Mouse (Mus musculus): ENCODE results near the gene Bod1. TPM values are rescaled to one million over a fixed set of nuclear protein-coding genes. Genes with fewer than 3 reads are reported as not detected.

The Bod1 gene
- polyA plus RNA-seq, 1 experiment from 2014 or later, result 123 TPM

GRCm38 (mm10) chr11:31657168-31657805 is 14.4 kb downstream of the Bod1 start:
- no peak overlapping the region for H3K4me2 ChIP-seq (ENCODE audit: low read length)
- no peaks in the 10 kb centered on the region for H3K27me3 ChIP-seq (replicated peaks; ENCODE audit: control insufficient read depth, insufficient read depth, low read length)
- ATAC-seq, result no peak
- H3K9me3 ChIP-seq (ENCODE audit: control insufficient read depth, low read length), result no peaks in the 10 kb centered on the region
- H3K27ac ChIP-seq (ENCODE audit: low read depth, low read length), result no peak overlapping the region
- H3K9ac ChIP-seq (ENCODE audit: low read depth, low read length), result no peak overlapping the region
- no peaks in the 10 kb centered on the region for H3K4me1 ChIP-seq (ENCODE audit: control insufficient read depth, insufficient read depth, low read depth, low read length)
- 66% methylated on average over 5 of the region's 5 CpGs for WGBS
- no peak overlapping the region for H3K4me3 ChIP-seq (ENCODE audit: low read length)
- H3K36me3 ChIP-seq (ENCODE audit: control insufficient read depth, insufficient read depth, low read length), result peaks cover 3% of the 10 kb centered on the region; the same call in 1 of the 2 replicates

- 71% methylated on average over 2 of the region's 2 CpGs for WGBS
- Histone ChIP-seq H3K27ac (ENCODE audit: low read depth, low read length) (no peak overlapping the region), H3K27me3 (replicated peaks; ENCODE audit: control insufficient read depth, insufficient read depth, low read length) (no peaks in the 10 kb centered on the region), H3K4me2 (ENCODE audit: low read length) (no peak overlapping the region), H3K36me3 (ENCODE audit: control insufficient read depth, insufficient read depth, low read length) (no peaks in the 10 kb centered on the region), H3K4me3 (ENCODE audit: low read length) (no peak overlapping the region), H3K4me1 (ENCODE audit: control insufficient read depth, insufficient read depth, low read depth, low read length) (no peaks in the 10 kb centered on the region), H3K9ac (ENCODE audit: low read depth, low read length) (no peak overlapping the region), H3K9me3 (ENCODE audit: control insufficient read depth, low read length) (no peaks in the 10 kb centered on the region)
- no peak for ATAC-seq
Measured at GRCm38 (mm10) chr11:31649507-31649906, 22.2 kb downstream of the Bod1 start.

DNA sequence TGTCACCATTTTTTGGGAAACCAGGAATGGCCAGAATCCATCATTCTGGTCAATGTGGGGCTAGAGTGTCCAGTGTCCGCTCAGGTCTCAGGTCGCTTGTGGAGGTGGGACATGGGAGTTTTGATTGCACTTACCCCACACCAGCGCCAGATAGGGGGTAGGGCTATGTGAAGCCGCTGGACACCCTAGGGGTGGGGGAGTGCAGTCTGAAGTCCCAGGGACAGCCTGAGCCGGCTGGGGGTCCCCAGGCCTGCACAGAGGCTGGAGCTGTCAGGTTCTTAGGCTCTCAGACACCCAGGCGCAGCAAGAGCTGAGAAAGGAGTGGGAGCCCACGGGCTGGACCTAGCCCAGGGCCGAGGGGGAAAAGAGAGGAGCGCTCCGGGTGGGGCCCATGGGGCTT is 24.4 kb downstream of the Bod1 start:
- Histone ChIP-seq H3K4me2 (ENCODE audit: low read length) (no peak overlapping the region), H3K4me3 (ENCODE audit: low read length) (no peak overlapping the region), H3K27me3 (replicated peaks; ENCODE audit: control insufficient read depth, insufficient read depth, low read length) (no peaks in the 10 kb centered on the region), H3K4me1 (ENCODE audit: control insufficient read depth, insufficient read depth, low read depth, low read length) (no peaks in the 10 kb centered on the region), H3K27ac (ENCODE audit: low read depth, low read length) (no peak overlapping the region), H3K9me3 (ENCODE audit: control insufficient read depth, low read length) (no peaks in the 10 kb centered on the region), H3K9ac (ENCODE audit: low read depth, low read length) (no peak overlapping the region), H3K36me3 (ENCODE audit: control insufficient read depth, insufficient read depth, low read length) (no peaks in the 10 kb centered on the region)
- 89% methylated on average over 10 of the region's 10 CpGs for WGBS
- no peak for ATAC-seq

- Histone ChIP-seq H3K9ac (ENCODE audit: low read depth, low read length) (no peak overlapping the region), H3K4me1 (ENCODE audit: control insufficient read depth, insufficient read depth, low read depth, low read length) (no peaks in the 10 kb centered on the region), H3K36me3 (ENCODE audit: control insufficient read depth, insufficient read depth, low read length) (no peaks in the 10 kb centered on the region), H3K27me3 (replicated peaks; ENCODE audit: control insufficient read depth, insufficient read depth, low read length) (no peaks in the 10 kb centered on the region), H3K4me3 (ENCODE audit: low read length) (no peak overlapping the region), H3K27ac (ENCODE audit: low read depth, low read length) (no peak overlapping the region), H3K9me3 (ENCODE audit: control insufficient read depth, low read length) (no peaks in the 10 kb centered on the region), H3K4me2 (ENCODE audit: low read length) (no peak overlapping the region)
- ATAC-seq, result no peak
- 80% methylated on average over 1 of the region's 1 CpGs for WGBS
Measured at GRCm38 (mm10) chr11:31646571-31646970, 25.1 kb downstream of the Bod1 start.

GRCm38 (mm10) chr11:31643120-31643519 is 28.6 kb downstream of the Bod1 start:
- peak; percentile 38; the same call in 1 of the 2 replicates for ATAC-seq
- 66% methylated on average over 6 of the region's 6 CpGs for WGBS
- Histone ChIP-seq H3K4me1 (ENCODE audit: control insufficient read depth, insufficient read depth, low read depth, low read length) (no peaks in the 10 kb centered on the region), H3K4me3 (ENCODE audit: low read length) (no peak overlapping the region), H3K9me3 (ENCODE audit: control insufficient read depth, low read length) (no peaks in the 10 kb centered on the region), H3K9ac (ENCODE audit: low read depth, low read length) (no peak overlapping the region), H3K36me3 (ENCODE audit: control insufficient read depth, insufficient read depth, low read length) (no peaks in the 10 kb centered on the region), H3K27ac (ENCODE audit: low read depth, low read length) (no peak overlapping the region), H3K4me2 (ENCODE audit: low read length) (no peak overlapping the region), H3K27me3 (replicated peaks; ENCODE audit: control insufficient read depth, insufficient read depth, low read length) (no peaks in the 10 kb centered on the region)

DNA sequence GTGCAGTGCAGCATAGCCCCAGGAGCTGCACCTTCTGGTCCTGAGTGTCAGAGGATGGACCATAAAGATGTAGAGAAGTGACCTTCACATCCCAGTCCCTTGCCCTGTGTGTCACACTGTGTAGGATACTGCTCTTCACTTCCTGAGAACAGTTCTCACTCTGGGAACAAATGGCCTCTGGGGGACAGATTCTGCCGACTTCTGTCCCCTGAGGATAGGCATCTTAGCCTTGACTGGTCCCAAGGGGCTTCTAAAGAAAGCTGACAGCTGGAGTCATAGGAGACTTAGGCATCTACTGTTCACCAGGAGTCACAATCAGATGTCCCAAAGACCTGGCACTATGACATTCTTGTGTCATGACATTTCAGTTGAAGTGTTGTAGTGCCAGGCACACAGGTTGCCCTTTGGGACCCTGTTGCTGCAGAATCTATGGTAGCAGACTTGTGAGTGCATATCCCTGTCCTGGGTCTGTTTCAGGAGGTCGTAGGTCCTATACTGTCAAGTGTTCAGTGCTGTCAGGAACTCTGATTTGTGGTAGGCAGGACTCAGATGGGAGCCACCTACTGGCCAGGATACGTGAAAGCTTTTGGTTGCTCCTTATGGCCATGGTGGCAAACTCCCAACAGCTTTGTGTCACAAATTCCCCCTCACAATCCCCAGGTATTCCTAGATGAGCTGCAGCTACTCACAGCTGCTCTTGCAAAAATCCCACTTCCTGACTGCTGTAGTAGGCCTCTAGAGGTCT is 30.4 kb downstream of the Bod1 start:
- H3K9ac ChIP-seq (ENCODE audit: low read depth, low read length), result no peak overlapping the region
- 56% methylated on average over 3 of the region's 3 CpGs for WGBS
- no peaks in the 10 kb centered on the region for H3K9me3 ChIP-seq (ENCODE audit: control insufficient read depth, low read length)
- no peaks in the 10 kb centered on the region for H3K36me3 ChIP-seq (ENCODE audit: control insufficient read depth, insufficient read depth, low read length)
- H3K4me1 ChIP-seq (ENCODE audit: control insufficient read depth, insufficient read depth, low read depth, low read length), result no peaks in the 10 kb centered on the region
- H3K4me3 ChIP-seq (ENCODE audit: low read length), result no peak overlapping the region
- no peaks in the 10 kb centered on the region for H3K27me3 ChIP-seq (replicated peaks; ENCODE audit: control insufficient read depth, insufficient read depth, low read length)
- ATAC-seq, result no peak
- H3K27ac ChIP-seq (ENCODE audit: low read depth, low read length), result no peak overlapping the region
- no peak overlapping the region for H3K4me2 ChIP-seq (ENCODE audit: low read length)

GRCm38 (mm10) chr11:31640187-31640586 is 31.5 kb downstream of the Bod1 start:
- Histone ChIP-seq H3K9me3 (ENCODE audit: control insufficient read depth, low read length) (no peaks in the 10 kb centered on the region), H3K36me3 (ENCODE audit: control insufficient read depth, insufficient read depth, low read length) (no peaks in the 10 kb centered on the region), H3K4me1 (ENCODE audit: control insufficient read depth, insufficient read depth, low read depth, low read length) (no peaks in the 10 kb centered on the region), H3K4me2 (ENCODE audit: low read length) (no peak overlapping the region), H3K27ac (ENCODE audit: low read depth, low read length) (no peak overlapping the region), H3K4me3 (ENCODE audit: low read length) (no peak overlapping the region), H3K27me3 (replicated peaks; ENCODE audit: control insufficient read depth, insufficient read depth, low read length) (no peaks in the 10 kb centered on the region), H3K9ac (ENCODE audit: low read depth, low read length) (no peak overlapping the region)
- 76% methylated on average over 5 of the region's 5 CpGs for WGBS
- no peak for ATAC-seq

- Histone ChIP-seq H3K4me2 (ENCODE audit: low read length) (no peak overlapping the region), H3K36me3 (ENCODE audit: control insufficient read depth, insufficient read depth, low read length) (no peaks in the 10 kb centered on the region), H3K27me3 (replicated peaks; ENCODE audit: control insufficient read depth, insufficient read depth, low read length) (no peaks in the 10 kb centered on the region), H3K27ac (ENCODE audit: low read depth, low read length) (no peak overlapping the region), H3K4me3 (ENCODE audit: low read length) (no peak overlapping the region), H3K9me3 (ENCODE audit: control insufficient read depth, low read length) (no peaks in the 10 kb centered on the region), H3K9ac (ENCODE audit: low read depth, low read length) (no peak overlapping the region), H3K4me1 (ENCODE audit: control insufficient read depth, insufficient read depth, low read depth, low read length) (no peaks in the 10 kb centered on the region)
- ATAC-seq, result peak; percentile 87
- 28% methylated on average over 10 of the region's 10 CpGs for WGBS
Measured at GRCm38 (mm10) chr11:31637788-31638373, 33.8 kb downstream of the Bod1 start.

- H3K36me3 ChIP-seq (ENCODE audit: control insufficient read depth, insufficient read depth, low read length), result no peaks in the 10 kb centered on the region
- H3K9ac ChIP-seq (ENCODE audit: low read depth, low read length), result no peak overlapping the region
- 89% methylated on average over 5 of the region's 5 CpGs for WGBS
- H3K4me1 ChIP-seq (ENCODE audit: control insufficient read depth, insufficient read depth, low read depth, low read length), result no peaks in the 10 kb centered on the region
- no peaks in the 10 kb centered on the region for H3K9me3 ChIP-seq (ENCODE audit: control insufficient read depth, low read length)
- H3K4me3 ChIP-seq (ENCODE audit: low read length), result no peak overlapping the region
- H3K27me3 ChIP-seq (replicated peaks; ENCODE audit: control insufficient read depth, insufficient read depth, low read length), result no peaks in the 10 kb centered on the region
- no peak for ATAC-seq
- no peak overlapping the region for H3K4me2 ChIP-seq (ENCODE audit: low read length)
- H3K27ac ChIP-seq (ENCODE audit: low read depth, low read length), result no peak overlapping the region
Measured at GRCm38 (mm10) chr11:31628700-31629099, 43.0 kb downstream of the Bod1 start.

Measured in hindbrain, embryonic 16.5 days (tissue).